Mouse (Mus musculus) urinary bladder, adult 2 months (tissue): Measurements from ENCODE around the gene Adipor2. TPM values are rescaled to one million over a fixed set of nuclear protein-coding genes. Genes with fewer than 3 reads are reported as not detected.
A peak's percentile ranks its signal among the peaks of the same experiment; 100 is the strongest.
"Not testable (repeated sequence)": the region's sequence is repeated elsewhere in the genome, so short reads cannot be mapped to it uniquely, and the experiment has no call there.

Experiments used
- DNase-seq: peaks from one replicate; pipeline ENCODE4 v3.0.0; 2022; ENCODE audit warnings: low spot score
- polyA plus RNA-seq: library from polyadenylated mRNA; depleted of rRNA; stranded (reverse); fragments of >200 nt; gene quantifications from 2 replicates; pipeline ENCODE4 v1.2.3, GENCODE M21; 2012

Adipor2 gene
- polyA plus RNA-seq, 1 experiment: 112 TPM

DNA sequence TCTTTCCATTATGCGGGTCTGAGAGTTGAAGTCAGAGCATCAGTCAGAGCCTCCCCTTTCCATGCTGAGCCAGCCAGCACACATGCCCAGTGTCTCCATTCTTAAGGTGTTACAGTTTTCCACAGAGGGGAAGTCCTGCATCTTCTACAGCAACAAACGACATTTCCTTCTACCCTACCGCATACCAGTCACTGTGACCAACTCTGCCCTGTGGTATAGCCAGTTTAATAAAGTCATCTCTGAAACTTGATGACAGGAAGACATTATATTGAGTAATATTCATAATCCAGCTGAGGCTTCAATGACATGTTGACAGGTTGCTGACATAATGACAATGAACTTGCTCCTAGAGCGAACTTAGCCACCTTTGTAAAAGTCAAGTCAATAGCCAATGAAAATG, 26.8 kb downstream of the Adipor2 start:
- DNase-seq: no peak

DNA sequence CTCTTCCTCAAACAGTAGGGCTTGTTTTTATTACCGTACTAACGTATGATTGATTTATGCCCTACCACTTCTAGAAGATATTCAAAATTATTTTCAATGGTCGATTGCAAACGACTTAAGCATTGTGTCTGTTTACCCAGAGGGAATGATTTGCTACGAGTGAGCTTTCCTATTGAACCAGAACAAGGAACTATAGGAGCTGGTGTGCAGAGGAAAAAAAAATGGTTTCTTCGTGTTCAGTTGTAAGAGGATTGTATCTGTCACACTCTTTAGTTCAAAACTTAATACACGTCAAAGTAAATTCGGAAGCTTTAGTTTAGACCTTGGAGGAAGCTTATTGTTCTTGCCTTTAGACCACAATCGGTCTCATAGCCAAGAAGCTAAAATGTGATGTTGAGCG, 28.4 kb downstream of the Adipor2 start:
- DNase-seq: no peak

DNA sequence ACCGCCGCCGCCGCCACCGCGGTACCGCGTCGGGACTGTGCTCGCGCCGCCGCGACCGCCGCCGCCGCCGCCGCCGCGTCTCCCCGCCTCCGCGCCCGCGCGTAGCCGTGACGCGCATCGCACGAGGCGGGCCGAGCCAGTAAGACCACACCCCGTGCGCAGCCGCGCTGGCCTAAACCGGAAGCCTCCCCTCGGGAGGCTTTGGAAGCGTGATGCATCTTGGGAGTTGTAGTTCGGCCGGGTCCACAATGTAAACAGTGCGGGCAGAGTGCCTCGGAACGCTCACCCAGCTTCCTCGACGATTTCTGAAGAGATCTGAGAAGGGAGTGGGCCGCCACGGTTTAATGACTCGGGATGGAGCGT, 28.9 kb downstream of the Adipor2 start:
- peak; percentile 87 for DNase-seq

- DNase-seq: peak; percentile 36
Observed at GRCm38 (mm10) chr6:119387801-119388649, 29.5 kb downstream of the Adipor2 start.

- DNase-seq: no peak
Observed at GRCm38 (mm10) chr6:119386821-119387220, 30.7 kb downstream of the Adipor2 start.

GRCm38 (mm10) chr6:119386421-119386820, 31.1 kb downstream of the Adipor2 start:
- no peak for DNase-seq

DNA sequence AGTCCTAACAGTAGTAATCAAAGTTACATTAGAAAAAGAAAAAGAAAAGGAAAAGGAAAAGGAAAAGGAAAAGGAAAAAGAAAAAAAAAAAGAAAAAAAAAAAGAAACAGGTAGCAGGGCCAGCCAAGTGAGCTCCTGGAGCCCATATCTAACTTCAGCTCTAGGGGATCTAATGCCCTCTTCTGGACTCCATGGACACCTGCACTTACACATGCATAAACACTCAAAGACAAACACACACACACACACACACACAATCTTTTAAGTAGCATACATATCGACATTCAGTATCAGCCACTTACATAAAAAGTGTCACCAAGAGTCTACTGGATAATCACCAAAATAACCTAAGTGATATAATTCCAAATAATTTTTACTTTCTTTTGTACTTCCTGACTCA, 31.8 kb downstream of the Adipor2 start:
- DNase-seq: no peak

DNA sequence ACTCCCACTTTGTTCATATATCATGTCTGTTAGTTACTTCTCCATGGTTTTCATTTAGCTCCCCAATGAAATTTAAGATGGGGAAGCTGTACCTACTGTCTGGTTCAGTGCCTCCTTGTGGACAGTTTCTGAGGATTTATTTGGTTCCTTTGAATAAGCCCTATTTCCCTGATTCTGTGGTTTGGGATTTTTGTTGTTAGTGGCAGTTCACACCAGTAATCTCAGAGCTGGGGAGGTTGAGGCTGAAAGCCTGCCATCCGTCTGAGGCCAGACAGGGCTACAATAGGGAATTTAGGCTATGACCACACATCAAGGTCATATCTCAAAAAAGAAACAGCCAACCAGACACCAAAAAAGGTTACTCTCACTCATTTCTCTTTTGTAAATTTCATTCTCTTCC, 38.9 kb downstream of the Adipor2 start:
- no peak for DNase-seq

GRCm38 (mm10) chr6:119377613-119378012, 39.9 kb downstream of the Adipor2 start:
- DNase-seq: no peak

DNA sequence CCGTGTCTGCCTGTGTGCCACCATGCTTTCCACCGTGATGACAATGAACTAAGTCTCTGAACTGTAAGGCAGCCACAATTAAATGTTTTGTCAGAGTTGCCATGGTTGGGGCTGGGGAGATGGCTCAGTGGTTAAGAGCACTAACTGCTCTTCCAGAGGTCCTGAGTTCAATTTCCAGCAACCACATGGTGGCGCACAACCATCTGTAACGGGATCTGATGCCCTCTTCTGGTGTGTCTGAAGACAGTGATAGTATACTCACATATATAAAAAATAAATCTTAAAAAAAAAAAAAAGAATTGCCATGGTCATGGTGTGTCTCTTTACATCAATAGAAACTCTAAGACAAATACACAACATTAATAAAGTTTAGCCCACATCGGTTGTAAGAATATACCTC, 42.5 kb downstream of the Adipor2 start:
- no peak for DNase-seq

DNA sequence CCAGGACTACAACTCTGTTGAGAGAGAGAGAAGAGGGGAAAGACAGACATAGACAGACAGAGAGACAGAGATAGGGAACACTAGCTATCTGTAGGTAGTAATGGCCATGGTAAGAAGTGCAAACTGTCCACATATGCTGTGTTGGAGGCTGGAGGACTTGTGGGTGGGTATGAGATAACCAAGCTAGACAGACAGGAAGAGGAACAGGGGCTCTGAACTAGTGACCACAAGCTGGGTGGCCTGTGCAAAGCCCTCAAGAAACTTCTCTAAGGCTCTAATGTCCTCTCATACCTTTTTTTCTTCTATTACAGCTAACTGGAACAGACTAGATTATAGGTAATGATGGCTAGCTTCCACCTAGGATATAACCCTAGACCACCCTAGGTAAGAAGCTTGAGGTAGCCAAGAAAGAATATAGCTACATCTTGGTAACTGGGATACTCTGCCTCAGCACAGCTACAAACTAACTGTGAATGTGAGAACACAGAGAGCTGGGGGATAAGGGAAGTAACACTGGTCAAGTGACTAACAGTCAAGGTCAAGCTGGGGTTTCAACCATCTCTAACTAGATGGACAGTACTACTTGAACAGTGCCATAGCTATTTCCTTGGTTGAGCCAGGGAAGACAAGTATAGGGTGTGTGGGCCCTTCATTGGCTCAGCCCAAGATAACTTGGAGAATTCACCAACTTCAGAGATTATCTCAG, 44.4 kb downstream of the Adipor2 start:
- no peak for DNase-seq

GRCm38 (mm10) chr6:119372237-119372636, 45.3 kb downstream of the Adipor2 start:
- DNase-seq: no peak

GRCm38 (mm10) chr6:119371624-119372023, 45.9 kb downstream of the Adipor2 start:
- DNase-seq: no peak

DNA sequence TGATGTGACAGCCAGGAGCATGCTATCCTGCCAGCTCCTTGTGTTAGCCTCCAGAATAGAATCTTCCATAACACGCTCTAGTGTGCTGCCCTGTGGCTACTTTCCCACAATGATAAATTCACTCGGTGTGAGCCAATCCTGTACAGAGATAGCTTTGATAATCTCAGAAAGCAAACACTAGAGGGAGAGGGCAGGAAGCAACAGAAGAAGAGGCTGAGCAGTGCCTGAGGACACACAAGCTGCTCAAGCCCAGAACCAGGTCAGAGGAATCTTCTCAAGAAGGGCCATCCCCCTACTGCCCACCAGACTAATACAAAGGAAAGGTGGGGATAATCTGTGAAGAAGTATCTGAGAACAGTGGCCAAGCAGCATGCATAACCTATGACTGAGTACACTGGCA, 50.1 kb downstream of the Adipor2 start:
- DNase-seq: no peak

DNA sequence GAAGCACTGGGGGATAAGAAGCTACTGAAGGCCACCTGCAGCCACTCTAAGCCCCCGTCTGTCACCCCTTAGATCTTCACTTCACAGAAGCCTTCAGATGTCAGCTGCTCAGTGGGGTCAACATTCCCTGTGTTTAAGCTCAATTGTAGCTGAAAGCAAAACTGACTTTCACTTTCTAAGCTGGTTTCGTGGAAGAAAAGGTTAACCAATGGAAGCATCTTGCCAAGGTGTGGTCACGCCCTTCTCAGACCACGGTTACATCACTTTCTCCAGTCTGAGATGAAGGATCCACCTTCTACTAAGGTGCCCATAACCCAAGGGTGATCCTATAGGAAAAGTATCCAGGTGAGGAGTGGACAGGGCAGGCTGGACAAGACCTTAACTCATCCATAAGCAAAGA, 50.7 kb downstream of the Adipor2 start:
- not testable (repeated sequence) for DNase-seq

GRCm38 (mm10) chr6:119363593-119363992, 53.9 kb downstream of the Adipor2 start:
- no peak for DNase-seq

DNA sequence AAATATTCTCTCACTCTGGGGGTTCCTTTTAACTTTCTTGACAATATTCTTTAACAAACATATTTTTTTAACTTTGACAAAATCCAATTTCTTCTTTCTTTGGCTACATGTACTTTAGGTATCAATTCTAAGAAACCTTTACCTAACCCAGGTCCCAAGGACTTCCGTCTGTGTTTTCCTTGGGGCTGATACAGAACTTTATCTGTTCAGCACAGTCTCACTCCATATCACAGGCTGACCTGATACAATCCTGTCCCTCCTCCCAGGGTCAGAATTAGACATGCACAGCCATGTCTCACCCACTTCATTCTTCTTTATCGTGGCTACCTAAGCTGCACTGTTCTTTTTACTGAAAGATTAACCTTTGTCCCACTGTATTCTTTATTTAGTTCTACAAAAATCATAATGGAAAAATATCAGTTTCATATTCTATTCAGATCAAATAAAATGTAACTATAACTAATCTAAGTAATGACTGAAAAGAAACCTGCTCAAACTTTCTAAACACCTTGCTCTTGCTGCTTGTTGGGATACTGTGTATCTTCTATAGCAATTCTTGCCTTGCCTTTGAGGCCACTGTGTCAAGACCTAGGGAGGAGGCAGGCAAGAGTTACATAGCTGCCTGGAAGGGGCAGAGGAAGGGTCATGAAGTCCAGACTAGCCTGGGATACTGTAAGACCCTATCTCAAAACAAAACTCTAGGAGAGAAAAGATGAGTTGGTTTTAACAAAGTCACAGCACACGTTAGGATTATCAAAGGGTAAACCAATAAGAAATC, 56.4 kb downstream of the Adipor2 start:
- DNase-seq: no peak

GRCm38 (mm10) chr6:119360250-119360649, 57.3 kb downstream of the Adipor2 start:
- not testable (repeated sequence) for DNase-seq

- no peak for DNase-seq
Observed at GRCm38 (mm10) chr6:119358020-119358571, 59.4 kb downstream of the Adipor2 start.

DNA sequence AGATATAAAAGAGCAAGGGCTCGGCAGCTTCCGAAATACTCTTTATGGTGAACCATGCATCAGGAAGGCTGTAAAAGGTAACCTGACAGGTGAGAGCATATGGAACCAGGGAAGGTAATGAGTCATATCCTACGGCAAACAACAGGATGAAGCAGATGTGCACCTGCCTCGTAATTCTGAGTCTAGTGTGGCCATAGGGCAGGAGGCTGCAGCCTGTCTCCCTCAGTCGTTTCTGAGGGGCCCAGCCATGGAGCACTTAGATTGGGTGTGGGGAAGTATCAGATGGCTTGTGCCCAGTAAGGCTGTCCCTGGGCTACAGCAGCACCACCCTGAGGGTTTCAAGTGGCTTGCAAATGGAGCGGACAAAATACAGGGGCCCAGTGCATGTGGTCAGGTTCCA, 65.0 kb downstream of the Adipor2 start:
- no peak for DNase-seq

DNA sequence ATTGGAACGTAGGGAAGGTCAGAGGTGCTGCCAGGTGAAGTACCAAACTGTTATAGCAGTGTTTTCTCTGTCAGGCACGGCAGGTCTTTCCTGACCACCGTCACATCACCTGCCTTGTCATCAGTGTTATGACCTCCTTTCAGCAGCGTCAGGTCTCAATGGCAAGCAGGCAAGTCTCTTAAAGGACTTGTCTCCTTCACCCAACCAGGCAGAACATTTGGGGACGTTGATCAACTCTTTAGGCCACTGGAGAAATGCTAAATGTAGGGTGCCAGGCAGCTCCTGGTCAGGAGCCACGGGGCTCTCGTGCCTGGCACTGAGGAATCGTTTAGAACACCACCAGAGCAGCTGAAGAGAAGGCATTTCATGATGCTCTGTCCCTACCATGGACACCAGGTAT, 65.8 kb downstream of the Adipor2 start:
- DNase-seq: no peak

DNA sequence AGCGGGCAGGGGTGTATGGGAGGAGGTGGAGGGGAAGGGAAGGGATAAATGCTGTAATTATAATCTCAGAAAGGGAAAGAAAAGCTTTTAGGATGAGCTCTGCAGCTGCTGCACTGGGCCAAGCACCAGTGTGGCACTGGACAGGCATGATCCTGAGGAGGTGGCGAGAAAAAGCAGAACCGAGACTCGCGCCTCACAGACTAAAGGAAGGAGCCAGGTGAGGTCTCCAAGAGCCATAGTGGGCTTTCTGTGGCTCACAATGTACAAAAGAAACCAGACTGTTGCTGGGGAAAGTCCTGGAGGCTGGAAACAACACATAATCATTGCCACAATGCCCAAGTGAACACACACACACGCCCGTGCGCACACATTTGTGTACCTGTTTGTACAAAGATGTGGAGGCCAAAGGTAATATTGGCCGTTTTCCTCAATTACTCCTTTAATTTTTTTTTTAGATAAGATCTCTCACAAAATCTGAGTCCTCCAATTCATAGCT, 66.8 kb downstream of the Adipor2 start:
- no peak for DNase-seq
